Mouse (Mus musculus): ENCODE measurements around the gene Pgam2. TPM values are rescaled to one million over a fixed set of nuclear protein-coding genes. Genes with fewer than 3 reads are reported as not detected.

The Pgam2 gene
- polyA plus RNA-seq, 1 experiment from 2014 or later: 12.1 TPM

DNA sequence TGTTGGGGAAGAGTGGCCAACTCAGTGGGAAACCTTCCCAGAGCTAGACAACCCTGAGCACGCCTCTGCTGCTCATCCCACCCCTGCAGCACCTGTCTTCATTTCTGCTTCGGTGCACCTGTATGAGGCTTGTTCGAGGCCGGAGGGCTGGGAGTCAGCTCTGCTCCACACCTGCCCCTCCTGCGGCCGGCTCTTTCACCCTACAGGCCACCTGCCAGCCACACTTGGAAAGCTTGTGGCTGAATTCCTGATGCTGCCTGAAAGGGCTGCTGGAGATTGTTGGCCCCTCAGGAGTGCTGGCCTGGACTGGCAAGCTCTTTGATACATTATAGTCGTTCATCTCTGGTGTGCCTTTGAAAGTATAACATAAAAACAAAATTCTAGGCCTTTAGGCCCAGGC is 36.8 kb upstream of the Pgam2 start:
- Histone ChIP-seq H3K4me3 (ENCODE audit: low read depth, low read length) (no peak overlapping the region), H3K4me2 (no peak overlapping the region), H3K27me3 (replicated peaks; ENCODE audit: control insufficient read depth, insufficient read depth, low read length) (no peaks in the 10 kb centered on the region), H3K9me3 (ENCODE audit: control insufficient read depth, low read length) (no peaks in the 10 kb centered on the region), H3K36me3 (ENCODE audit: control insufficient read depth, insufficient read depth, low read length) (no peaks in the 10 kb centered on the region; the same call in 1 of the 2 replicates), H3K27ac (ENCODE audit: low read depth, low read length) (no peak overlapping the region), H3K9ac (ENCODE audit: low read depth, low read length) (no peak overlapping the region), H3K4me1 (replicated peaks; ENCODE audit: control insufficient read depth, insufficient read depth, low read length) (peaks cover 10% of the 10 kb centered on the region)
- no peak for DNase-seq (ENCODE audit: low spot score)
- WGBS: 82% methylated on average over 7 of the region's 7 CpGs
- ATAC-seq (replicated peaks; ENCODE audit: low FRiP score): no peak

- Histone ChIP-seq H3K4me3 (ENCODE audit: low read depth, low read length) (peak within 1 kb of the TSS; percentile 87), H3K9me3 (ENCODE audit: control insufficient read depth, low read length) (no peaks in the 10 kb centered on the region), H3K9ac (ENCODE audit: low read depth, low read length) (peak within 1 kb of the TSS; percentile 84), H3K27me3 (replicated peaks; ENCODE audit: control insufficient read depth, insufficient read depth, low read length) (no peaks in the 10 kb centered on the region), H3K36me3 (ENCODE audit: control insufficient read depth, insufficient read depth, low read length) (peaks cover 4% of the 10 kb centered on the region; the same call in 1 of the 2 replicates), H3K4me2 (peak within 1 kb of the TSS; percentile 93), H3K4me1 (replicated peaks; ENCODE audit: control insufficient read depth, insufficient read depth, low read length) (peaks cover 10% of the 10 kb centered on the region), H3K27ac (ENCODE audit: low read depth, low read length) (peak within 1 kb of the TSS; percentile 49)
- peak; percentile 90 for DNase-seq (ENCODE audit: low spot score)
- peak; percentile 96 for ATAC-seq (replicated peaks; ENCODE audit: low FRiP score)
- WGBS: 1% methylated on average over 63 of the region's 63 CpGs
These were observed 34.0 kb upstream of the Pgam2 start, which contains the start of gene Polm for GRCm38 (mm10) chr11:5837251-5838246. Gene Polm (minus strand): TSS chr11:5838016.

DNA sequence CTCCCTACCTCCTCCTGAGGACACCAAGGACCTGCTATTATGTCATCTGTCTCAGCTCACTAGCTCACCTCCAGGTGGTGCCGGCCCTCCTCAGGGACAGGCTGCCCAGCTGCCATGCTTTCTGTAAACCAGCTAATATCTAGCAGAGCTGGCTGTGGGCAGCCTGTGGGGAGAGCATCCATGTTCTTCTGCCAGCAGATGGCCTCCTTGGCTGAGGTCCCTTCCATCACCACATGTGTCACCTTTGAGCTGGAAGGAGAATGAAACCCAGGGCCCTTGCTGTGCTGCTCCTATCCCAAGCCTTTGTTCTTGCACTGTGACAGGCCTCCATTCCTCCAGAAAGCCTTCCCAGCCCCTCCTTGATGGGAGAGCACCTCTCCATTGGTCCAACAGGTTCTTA is 32.6 kb upstream of the Pgam2 start:
- Histone ChIP-seq H3K27me3 (replicated peaks; ENCODE audit: control insufficient read depth, insufficient read depth, low read length) (no peaks in the 10 kb centered on the region), H3K9me3 (ENCODE audit: control insufficient read depth, low read length) (no peaks in the 10 kb centered on the region), H3K27ac (ENCODE audit: low read depth, low read length) (no peak overlapping the region), H3K4me2 (no peak overlapping the region; the same call in 1 of the 2 replicates), H3K4me1 (replicated peaks; ENCODE audit: control insufficient read depth, insufficient read depth, low read length) (peaks cover 10% of the 10 kb centered on the region), H3K9ac (ENCODE audit: low read depth, low read length) (no peak overlapping the region), H3K36me3 (ENCODE audit: control insufficient read depth, insufficient read depth, low read length) (peaks cover 4% of the 10 kb centered on the region; the same call in 1 of the 2 replicates), H3K4me3 (ENCODE audit: low read depth, low read length) (no peak overlapping the region)
- ATAC-seq (replicated peaks; ENCODE audit: low FRiP score) (no peak), DNase-seq (ENCODE audit: low spot score) (no peak)
- WGBS: 63% methylated on average over 1 of the region's 1 CpGs

- ATAC-seq (replicated peaks; ENCODE audit: low FRiP score) (no peak), DNase-seq (ENCODE audit: low spot score) (no peak)
- H3K4me1 ChIP-seq (replicated peaks; ENCODE audit: control insufficient read depth, insufficient read depth, low read length): peaks cover 10% of the 10 kb centered on the region
- WGBS: 86% methylated on average over 7 of the region's 7 CpGs
- H3K4me2 ChIP-seq: no peak overlapping the region
- no peak overlapping the region for H3K4me3 ChIP-seq (ENCODE audit: low read depth, low read length)
- H3K9ac ChIP-seq (ENCODE audit: low read depth, low read length): no peak overlapping the region
- peaks cover 4% of the 10 kb centered on the region; the same call in 1 of the 2 replicates for H3K36me3 ChIP-seq (ENCODE audit: control insufficient read depth, insufficient read depth, low read length)
- no peaks in the 10 kb centered on the region for H3K27me3 ChIP-seq (replicated peaks; ENCODE audit: control insufficient read depth, insufficient read depth, low read length)
- no peaks in the 10 kb centered on the region for H3K9me3 ChIP-seq (ENCODE audit: control insufficient read depth, low read length)
- no peak overlapping the region for H3K27ac ChIP-seq (ENCODE audit: low read depth, low read length)
These were observed 31.5 kb upstream of the Pgam2 start for GRCm38 (mm10) chr11:5835057-5835456.

- WGBS: 88% methylated on average over 9 of the region's 9 CpGs
- no peak overlapping the region for H3K4me2 ChIP-seq
- H3K9ac ChIP-seq (ENCODE audit: low read depth, low read length): no peak overlapping the region
- H3K27ac ChIP-seq (ENCODE audit: low read depth, low read length): no peak overlapping the region
- peaks cover 10% of the 10 kb centered on the region for H3K4me1 ChIP-seq (replicated peaks; ENCODE audit: control insufficient read depth, insufficient read depth, low read length)
- DNase-seq (ENCODE audit: low spot score) (no peak), ATAC-seq (replicated peaks; ENCODE audit: low FRiP score) (no peak)
- H3K4me3 ChIP-seq (ENCODE audit: low read depth, low read length): no peak overlapping the region
- H3K36me3 ChIP-seq (ENCODE audit: control insufficient read depth, insufficient read depth, low read length): peaks cover 8% of the 10 kb centered on the region; the same call in 1 of the 2 replicates
- no peaks in the 10 kb centered on the region for H3K9me3 ChIP-seq (ENCODE audit: control insufficient read depth, low read length)
- H3K27me3 ChIP-seq (replicated peaks; ENCODE audit: control insufficient read depth, insufficient read depth, low read length): no peaks in the 10 kb centered on the region
These were observed 31.0 kb upstream of the Pgam2 start for GRCm38 (mm10) chr11:5834506-5834905.

DNA sequence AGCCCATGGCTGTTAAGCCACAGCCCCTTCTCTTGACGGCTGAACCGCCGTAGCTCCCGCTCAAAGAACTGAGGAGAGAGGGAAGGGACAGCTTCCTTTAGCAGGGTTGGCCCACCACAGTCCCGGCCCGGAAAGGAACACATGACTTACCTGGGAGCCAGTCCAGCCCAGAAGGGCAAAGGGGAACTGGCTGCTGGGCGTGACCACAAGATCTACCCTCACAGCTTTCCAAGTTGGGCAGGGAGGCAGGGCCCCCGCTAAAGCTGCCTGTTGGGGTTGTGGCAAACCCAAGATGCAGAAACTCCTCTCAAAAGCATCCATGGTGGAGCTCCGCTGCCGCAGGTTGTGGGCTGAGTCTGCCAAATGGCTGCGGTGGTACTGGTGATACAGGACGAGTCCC is 25.8 kb upstream of the Pgam2 start:
- H3K27me3 ChIP-seq (replicated peaks; ENCODE audit: control insufficient read depth, insufficient read depth, low read length): no peaks in the 10 kb centered on the region
- H3K4me2 ChIP-seq: no peak overlapping the region
- H3K9ac ChIP-seq (ENCODE audit: low read depth, low read length): no peak overlapping the region
- DNase-seq (ENCODE audit: low spot score) (no peak), ATAC-seq (replicated peaks; ENCODE audit: low FRiP score) (no peak)
- no peak overlapping the region for H3K4me3 ChIP-seq (ENCODE audit: low read depth, low read length)
- peaks cover 3% of the 10 kb centered on the region; the same call in 1 of the 2 replicates for H3K4me1 ChIP-seq (replicated peaks; ENCODE audit: control insufficient read depth, insufficient read depth, low read length)
- no peaks in the 10 kb centered on the region for H3K9me3 ChIP-seq (ENCODE audit: control insufficient read depth, low read length)
- H3K27ac ChIP-seq (ENCODE audit: low read depth, low read length): no peak overlapping the region
- peaks cover 9% of the 10 kb centered on the region; the same call in 1 of the 2 replicates for H3K36me3 ChIP-seq (ENCODE audit: control insufficient read depth, insufficient read depth, low read length)
- WGBS: 85% methylated on average over 12 of the region's 12 CpGs

- Histone ChIP-seq H3K27ac (ENCODE audit: low read depth, low read length) (no peak overlapping the region), H3K36me3 (ENCODE audit: control insufficient read depth, insufficient read depth, low read length) (peaks cover 9% of the 10 kb centered on the region; the same call in 1 of the 2 replicates), H3K4me1 (replicated peaks; ENCODE audit: control insufficient read depth, insufficient read depth, low read length) (peaks cover 3% of the 10 kb centered on the region; the same call in 1 of the 2 replicates), H3K9ac (ENCODE audit: low read depth, low read length) (no peak overlapping the region), H3K27me3 (replicated peaks; ENCODE audit: control insufficient read depth, insufficient read depth, low read length) (no peaks in the 10 kb centered on the region), H3K9me3 (ENCODE audit: control insufficient read depth, low read length) (no peaks in the 10 kb centered on the region), H3K4me2 (no peak overlapping the region), H3K4me3 (ENCODE audit: low read depth, low read length) (no peak overlapping the region)
- WGBS: 84% methylated on average over 11 of the region's 11 CpGs
- DNase-seq (ENCODE audit: low spot score) (no peak), ATAC-seq (replicated peaks; ENCODE audit: low FRiP score) (no peak)
These were observed 25.1 kb upstream of the Pgam2 start for GRCm38 (mm10) chr11:5828509-5829191.

- Histone ChIP-seq H3K36me3 (ENCODE audit: control insufficient read depth, insufficient read depth, low read length) (peaks cover 9% of the 10 kb centered on the region; the same call in 1 of the 2 replicates), H3K4me3 (ENCODE audit: low read depth, low read length) (no peak overlapping the region), H3K4me1 (replicated peaks; ENCODE audit: control insufficient read depth, insufficient read depth, low read length) (peaks cover 3% of the 10 kb centered on the region; the same call in 1 of the 2 replicates), H3K9ac (ENCODE audit: low read depth, low read length) (no peak overlapping the region), H3K4me2 (no peak overlapping the region), H3K27me3 (replicated peaks; ENCODE audit: control insufficient read depth, insufficient read depth, low read length) (no peaks in the 10 kb centered on the region), H3K27ac (ENCODE audit: low read depth, low read length) (no peak overlapping the region), H3K9me3 (ENCODE audit: control insufficient read depth, low read length) (no peaks in the 10 kb centered on the region)
- no peak for ATAC-seq (replicated peaks; ENCODE audit: low FRiP score)
- no peak for DNase-seq (ENCODE audit: low spot score)
- 84% methylated on average over 5 of the region's 5 CpGs for WGBS
These were observed 24.4 kb upstream of the Pgam2 start for GRCm38 (mm10) chr11:5827931-5828330.
